Comparison of ENCODE assay signal across 17 mouse cellular contexts in the genomic region with DNA sequence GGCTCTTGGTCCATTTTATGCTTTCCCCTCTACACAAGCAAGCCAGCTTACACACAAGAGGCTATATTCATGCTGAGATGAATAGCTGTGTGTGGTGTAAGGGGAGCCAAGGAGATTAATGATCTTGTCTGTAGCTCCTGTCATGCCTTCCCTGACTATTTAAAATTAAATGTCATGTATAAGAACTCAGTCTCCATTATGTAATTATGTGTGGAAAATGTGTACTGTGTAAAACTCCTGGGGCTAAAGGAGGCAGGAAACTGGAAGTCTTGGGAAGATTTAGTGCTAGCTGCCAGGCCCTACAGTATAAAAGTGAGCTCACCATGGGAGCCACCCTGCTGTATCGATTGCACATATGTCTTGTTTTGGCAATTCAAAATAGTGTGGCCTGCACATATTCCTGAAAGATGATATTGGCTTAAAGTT.
DNase-seq lines count a peak whose midpoint lies in the region; ATAC-seq lines count a peak whose summit lies in the region.
"Had no signal": no experiment of that assay in that cellular context is flagged by ENCODE, and none has a peak within 500 bp of the region (broad histone marks: within the 10 kb centered on the region; RNA-seq: fewer than 3 reads in every experiment).

No protein-coding gene starts in this region.

- H3K4me1 ChIP-seq in forebrain, embryonic 16.5 days (replicated peaks; ENCODE audit: control insufficient read depth, insufficient read depth, low read length) = peaks cover 9% of the 10 kb centered on the region; the same call in 1 of the 2 replicates
- peaks cover 11% of the 10 kb centered on the region; the same call in 1 of the 2 replicates for H3K4me1 ChIP-seq in forebrain, embryonic 14.5 days (ENCODE audit: control insufficient read depth, insufficient read depth, low read length)
- H3K4me1 ChIP-seq in embryonic facial prominence, embryonic 15.5 days = no peaks in the 10 kb centered on the region
- H3K4me1 ChIP-seq in limb, embryonic 15.5 days = 0 out of 2 replicates have a peak, but pooled peaks cover 6% of the 10 kb centered on the region
- H3K4me1 ChIP-seq: liver, embryonic 15.5 days had no signal

- no peak overlapping the region for H3K9ac ChIP-seq in forebrain, embryonic 16.5 days (replicated peaks; ENCODE audit: low read depth, low read length)
- no peak overlapping the region for H3K9ac ChIP-seq in forebrain, embryonic 14.5 days (ENCODE audit: low read length)
- H3K9ac ChIP-seq in embryonic facial prominence, embryonic 15.5 days = no peak overlapping the region
- H3K9ac ChIP-seq in limb, embryonic 15.5 days = no peak overlapping the region
- H3K9ac ChIP-seq: liver, embryonic 15.5 days had no signal

- no peaks in the 10 kb centered on the region for H3K9me3 ChIP-seq in forebrain, embryonic 16.5 days (ENCODE audit: control insufficient read depth, low read length)
- H3K9me3 ChIP-seq in forebrain, embryonic 14.5 days (replicated peaks; ENCODE audit: control insufficient read depth, low read length) = no peaks in the 10 kb centered on the region
- no peaks in the 10 kb centered on the region for H3K9me3 ChIP-seq in embryonic facial prominence, embryonic 15.5 days (replicated peaks)
- no peaks in the 10 kb centered on the region for H3K9me3 ChIP-seq in limb, embryonic 15.5 days
- H3K9me3 ChIP-seq: liver, embryonic 15.5 days had no signal

- WGBS in forebrain, embryonic 16.5 days = 39% methylated on average over 1 of the region's 1 CpGs
- 62% methylated on average over 1 of the region's 1 CpGs for WGBS in forebrain, embryonic 14.5 days
- 20% methylated on average over 1 of the region's 1 CpGs for WGBS in embryonic facial prominence, embryonic 15.5 days
- WGBS in limb, embryonic 15.5 days = 14% methylated on average over 1 of the region's 1 CpGs

- peak; percentile 49; the same call in 1 of the 2 replicates for ATAC-seq in forebrain, embryonic 16.5 days
- ATAC-seq in forebrain, embryonic 14.5 days = no peak
- 0 out of 2 replicates have a peak, but pooled peaks have one; percentile 53 for ATAC-seq in embryonic facial prominence, embryonic 15.5 days (ENCODE audit: insufficient number of reproducible peaks, low FRiP score, low TSS enrichment, low read depth)
- ATAC-seq in limb, embryonic 15.5 days (ENCODE audit: insufficient number of reproducible peaks, low FRiP score, low TSS enrichment, low read depth) = peak; percentile 77; the same call in 1 of the 2 replicates

- no peaks in the 10 kb centered on the region for H3K36me3 ChIP-seq in forebrain, embryonic 16.5 days (ENCODE audit: control insufficient read depth, insufficient read depth)
- H3K36me3 ChIP-seq in forebrain, embryonic 14.5 days (ENCODE audit: control insufficient read depth, insufficient read depth, low read length) = no peaks in the 10 kb centered on the region
- no peaks in the 10 kb centered on the region for H3K36me3 ChIP-seq in embryonic facial prominence, embryonic 15.5 days
- H3K36me3 ChIP-seq in limb, embryonic 15.5 days = no peaks in the 10 kb centered on the region
- H3K36me3 ChIP-seq: liver, embryonic 15.5 days had no signal

- H3K4me3 ChIP-seq in forebrain, embryonic 16.5 days (replicated peaks; ENCODE audit: low read length) = no peak overlapping the region
- H3K4me3 ChIP-seq in forebrain, embryonic 14.5 days (ENCODE audit: low read depth, low read length) = no peak overlapping the region
- no peak overlapping the region for H3K4me3 ChIP-seq in embryonic facial prominence, embryonic 15.5 days (replicated peaks)
- no peak overlapping the region for H3K4me3 ChIP-seq in limb, embryonic 15.5 days
- H3K4me3 ChIP-seq: liver, embryonic 15.5 days had no signal

- no peak overlapping the region for H3K27ac ChIP-seq in forebrain, embryonic 16.5 days (ENCODE audit: low read length)
- H3K27ac ChIP-seq in forebrain, embryonic 14.5 days (ENCODE audit: low read depth, low read length) = no peak overlapping the region
- H3K27ac ChIP-seq in embryonic facial prominence, embryonic 15.5 days (replicated peaks) = no peak overlapping the region
- H3K27ac ChIP-seq in limb, embryonic 15.5 days = peak overlapping the region; percentile 66
- H3K27ac ChIP-seq: liver, embryonic 15.5 days had no signal

- no peak for DNase-seq in forebrain, embryonic 14.5 days (ENCODE audit: low spot score)
- DNase-seq in NIH3T3 (ENCODE audit: low read depth) = peak; percentile 70
- DNase-seq in thymus, postnatal 36 days = no peak
- DNase-seq in cerebellum, postnatal 4 days (ENCODE audit: low spot score in 2 of 2) = no peak
- no peak for DNase-seq in thymus, postnatal 14 days
- DNase-seq: adrenal gland, postnatal 36 days; cerebellum, adult 18-20 months; heart, adult 11 months; kidney, adult 18-20 months; kidney, postnatal 36 days; layer of hippocampus, postnatal 36 days; lung, postnatal 4 days; thymus, adult 2 months had no signal

- no peaks in the 10 kb centered on the region for H3K27me3 ChIP-seq in forebrain, embryonic 16.5 days (replicated peaks; ENCODE audit: control insufficient read depth, insufficient read depth, low read length)
- no peaks in the 10 kb centered on the region for H3K27me3 ChIP-seq in forebrain, embryonic 14.5 days (replicated peaks; ENCODE audit: control insufficient read depth, insufficient read depth, low read length)
- no peaks in the 10 kb centered on the region for H3K27me3 ChIP-seq in embryonic facial prominence, embryonic 15.5 days
- H3K27me3 ChIP-seq in limb, embryonic 15.5 days = no peaks in the 10 kb centered on the region
- H3K27me3 ChIP-seq: liver, embryonic 15.5 days had no signal

- H3K4me2 ChIP-seq in forebrain, embryonic 16.5 days (ENCODE audit: low read length) = no peak overlapping the region
- H3K4me2 ChIP-seq in forebrain, embryonic 14.5 days (ENCODE audit: low read length) = no peak overlapping the region
- H3K4me2 ChIP-seq in embryonic facial prominence, embryonic 15.5 days (replicated peaks) = no peak overlapping the region
- H3K4me2 ChIP-seq in limb, embryonic 15.5 days = no peak overlapping the region
- H3K4me2 ChIP-seq: liver, embryonic 15.5 days had no signal
